Mouse (Mus musculus): ENCODE results near the gene Tssc4.

DNA sequence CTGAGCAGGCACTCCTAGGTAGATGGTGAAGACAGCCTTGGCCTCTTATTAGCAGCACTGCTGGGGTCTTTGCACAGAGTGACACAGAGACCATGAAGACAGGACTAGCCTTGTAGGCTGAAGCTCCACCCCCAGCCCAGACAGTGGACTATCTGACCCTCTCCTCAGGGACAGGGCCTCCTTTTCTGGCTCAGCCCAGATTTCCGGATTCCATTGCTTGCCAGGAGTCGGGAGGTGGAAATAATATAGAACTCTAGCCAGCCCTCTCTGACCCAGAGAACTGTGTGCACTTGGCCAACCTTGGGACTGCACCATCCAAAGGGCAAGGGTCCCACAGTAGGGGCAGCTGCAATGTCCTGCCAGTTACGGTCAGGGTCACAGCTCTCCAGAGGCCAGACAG lies 27.0 kb upstream of the Tssc4 start:
- TF ChIP-seq POLR2A (IDR thresholded peaks at IDR 0.05; ENCODE audit: borderline replicate concordance, control insufficient read depth, low read depth, low read length), result no peak
- no peak for TF ChIP-seq CTCF (IDR thresholded peaks at IDR 0.05; ENCODE audit: control insufficient read depth, insufficient read depth, low read length)
